Mouse (Mus musculus): Measurements from ENCODE around the gene Gm8220. TPM values are rescaled to one million over a fixed set of nuclear protein-coding genes. Genes with fewer than 3 reads are reported as not detected.
"Not testable (repeated sequence)": the region's sequence is repeated elsewhere in the genome, so short reads cannot be mapped to it uniquely, and the experiment has no call there.

Gene Gm8220
- total RNA-seq (2021) = not detected
- long read RNA-seq, experiment 1 = 0 reads
- long read RNA-seq, experiment 2 = 0 reads

DNA sequence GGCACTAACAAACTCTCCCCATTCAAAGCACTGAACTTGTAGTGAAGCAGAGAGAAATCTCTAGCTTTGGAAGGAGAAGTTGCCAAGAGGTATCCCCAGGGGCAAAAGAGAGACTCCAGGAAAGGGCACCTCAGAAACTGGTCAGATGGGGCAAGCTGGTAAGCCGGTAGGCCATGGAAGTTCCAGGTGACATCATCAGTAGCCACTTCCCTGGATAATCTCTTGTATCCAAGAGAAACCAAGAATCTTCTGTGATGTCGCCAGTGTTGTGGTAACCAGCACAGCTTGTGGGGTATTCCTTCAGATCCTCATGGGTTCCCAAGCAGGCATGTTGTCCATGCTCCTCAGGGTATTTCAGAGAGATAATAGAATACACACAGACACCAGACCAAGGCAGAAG, at the start of gene Gm8220:
Gene Gm8220, plus strand, starts transcription at position 301 of the 400 bp plus-strand sequence.
- not testable (repeated sequence) for DNase-seq (ENCODE audit: low spot score in 2 of 2)

DNA sequence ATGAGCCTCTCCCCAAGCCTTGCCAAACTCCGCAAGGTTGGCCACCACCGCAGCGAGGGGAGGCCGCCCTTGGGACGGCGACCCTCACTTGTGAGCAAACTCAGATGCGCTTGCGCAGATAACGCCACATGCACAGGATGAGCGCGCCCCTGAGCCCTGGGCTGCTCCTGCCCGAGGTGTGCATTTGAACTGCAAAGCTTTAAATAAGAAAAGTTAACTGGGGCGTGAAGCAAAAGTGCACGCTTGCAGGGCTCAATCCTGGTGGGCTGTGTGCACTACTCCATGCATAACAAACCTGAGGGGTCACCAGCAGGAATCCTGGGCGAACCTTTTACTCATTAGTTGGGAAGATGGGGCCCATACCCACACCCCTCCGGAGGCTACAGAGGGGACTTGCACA, 37.3 kb upstream of the Gm8220 start:
- no peak for DNase-seq (ENCODE audit: low spot score in 2 of 2)

DNA sequence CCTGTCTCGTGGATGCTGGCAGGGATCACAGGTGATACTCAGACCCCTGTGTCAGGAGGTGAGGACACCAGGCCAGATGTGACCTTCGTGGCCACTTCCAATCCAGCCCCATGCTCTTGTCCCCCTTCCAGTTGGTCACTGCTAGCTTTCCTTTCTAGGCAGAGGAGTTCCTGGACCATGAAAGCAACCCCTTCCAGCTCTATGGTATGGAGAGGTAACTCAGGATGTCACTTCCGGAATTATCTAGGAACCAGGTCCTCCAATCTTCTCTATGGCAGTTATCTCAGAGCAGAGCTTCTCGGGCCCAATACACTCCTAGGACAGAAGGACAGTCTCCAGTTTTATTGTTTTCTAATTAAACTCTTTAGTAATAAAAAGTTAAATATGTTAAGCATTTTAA, 26.7 kb downstream of the Gm8220 start:
- not testable (repeated sequence) for DNase-seq (ENCODE audit: low spot score in 2 of 2)

- not testable (repeated sequence) for DNase-seq (ENCODE audit: low spot score in 2 of 2)
These were observed 53.1 kb downstream of the Gm8220 start, which contains the start of gene Gm5930 for GRCm38 (mm10) chr14:44338484-44338883. TSS of gene Gm5930 (minus strand) at chr14:44338584.

Other genes starting within 250 kb of the Gm8220 start
- gene Ear2, start 182.9 kb upstream of the Gm8220 start, total RNA-seq (2021) = 1 to 10 TPM; 2.2 to 3.2 TPM
- not detected for gene Gm3327, start 161.7 kb upstream of the Gm8220 start, total RNA-seq (2021)
- not detected for gene Gm8212, start 87.9 kb upstream of the Gm8220 start, total RNA-seq (2021)
- not detected for gene 4930503E14Rik, start 72.3 kb upstream of the Gm8220 start, total RNA-seq (2021)
- not detected for gene Gm5930, start 53.0 kb downstream of the Gm8220 start, total RNA-seq (2021)
- gene Gm8229, start 79.8 kb downstream of the Gm8220 start, total RNA-seq (2021) = not detected
- gene Gm3371, start 125.1 kb downstream of the Gm8220 start, total RNA-seq (2021) = not detected
- gene Gm8232, start 148.1 kb downstream of the Gm8220 start, total RNA-seq (2021) = not detected
- not detected for gene BC061237, start 206.9 kb downstream of the Gm8220 start, total RNA-seq (2021)
- gene Gm17093, start 232.7 kb downstream of the Gm8220 start, total RNA-seq (2021) = not detected

Data from adrenal gland, postnatal 4 days (tissue).